Mouse (Mus musculus) small intestine, adult 2 months (tissue): Measurements from ENCODE around the gene Naa20.

ENCODE experiments used
- CTCF ChIP-seq: fragments of 200-500 bp; IDR thresholded peaks from 2 replicates; pipeline ENCODE4 v1.5.1; 2012; ENCODE audit warnings: low read depth, mild to moderate bottlenecking, control low read depth, inconsistent platforms, low read length, moderate library complexity, mixed read lengths; ENCODE audit not compliant: insufficient replicate concordance, insufficient read length; ENCODE audit errors: extremely low read depth
- POLR2A ChIP-seq: fragments of 200-500 bp; IDR thresholded peaks from 2 replicates; pipeline ENCODE4 v1.6.1; 2012; ENCODE audit warnings: low read depth, mild to moderate bottlenecking, control low read depth, inconsistent platforms, low read length, moderate library complexity

GRCm38 (mm10) chr2:145905156-145905555 is 3.3 kb downstream of the Naa20 start:
- TF ChIP-seq POLR2A: no peak
- TF ChIP-seq CTCF: no peak
